Mouse (Mus musculus) kidney, adult 2 months (tissue): ENCODE data around the gene Bach2.

Experiments
- CTCF ChIP-seq: fragments of 200-500 bp; conservative IDR thresholded peaks from 2 replicates; pipeline ENCODE4 v1.5.1; 2011; ENCODE audit warnings: low read depth, mild to moderate bottlenecking, control low read depth, low read length, moderate library complexity, mixed read lengths; ENCODE audit not compliant: insufficient read depth, insufficient read length
- POLR2A ChIP-seq: fragments of 200-500 bp; IDR thresholded peaks from one replicate; pipeline ENCODE4 v1.6.1; 2011; ENCODE audit warnings: low read depth, low read length, control low read depth

- TF ChIP-seq POLR2A = no peak
- TF ChIP-seq CTCF = no peak
Observed at GRCm38 (mm10) chr4:32432945-32433344, 194.3 kb downstream of the Bach2 start.
